Mouse (Mus musculus) olfactory bulb, adult 2 months (tissue): Measurements from ENCODE around the gene Mgrn1. TPM values are rescaled to one million over a fixed set of nuclear protein-coding genes. Genes with fewer than 3 reads are reported as not detected.

Experiments
- H3K27ac ChIP-seq: fragments of 200-500 bp; 2 replicates; pipeline ENCODE4 v1.5.1; 2012; ENCODE audit warnings: low read depth, low read length; ENCODE audit not compliant: insufficient read depth
- H3K4me1 ChIP-seq: fragments of 200-500 bp; 2 replicates; pipeline ENCODE4 v1.6.1; 2012; ENCODE audit warnings: low read length; ENCODE audit not compliant: control insufficient read depth, insufficient read depth
- H3K4me3 ChIP-seq: fragments of 200-500 bp; 2 replicates; pipeline ENCODE4 v1.5.1; 2012; ENCODE audit warnings: mild to moderate bottlenecking, low read depth, low read length, moderate library complexity; ENCODE audit not compliant: insufficient read depth
- CTCF ChIP-seq: fragments of 200-500 bp; IDR thresholded peaks from 2 replicates; pipeline ENCODE4 v1.5.1; 2012; ENCODE audit warnings: low read depth, mild to moderate bottlenecking, low read length, moderate library complexity; ENCODE audit not compliant: insufficient read depth
- POLR2A ChIP-seq: fragments of 200-500 bp; IDR thresholded peaks from 2 replicates; pipeline ENCODE4 v1.6.1; 2012; ENCODE audit warnings: mild to moderate bottlenecking, low read depth, low read length, moderate library complexity; ENCODE audit not compliant: insufficient read depth
- WGBS: fragments of 180-500 bp; shearing (Covaris S2); methylation state at CpG from one replicate; pipeline ENCODE4 v1.1.7; 2018; 5-methylcytosine and 5-hydroxymethylcytosine counted together
- polyA plus RNA-seq: library from polyadenylated mRNA; stranded (reverse); fragments of >200 nt; gene quantifications from 2 replicates; pipeline ENCODE4 v1.2.4, GENCODE M21; 2012; ENCODE audit warnings: low replicate concordance; ENCODE audit not compliant: missing spikeins, insufficient read depth, insufficient read length

Mgrn1 gene
- polyA plus RNA-seq, 1 experiment: not detected

GRCm38 (mm10) chr16:4978275-4979051 is 92.4 kb downstream of the Mgrn1 start:
- H3K27ac ChIP-seq: peak overlapping the region; percentile 40
- peaks cover 16% of the 10 kb centered on the region for H3K4me1 ChIP-seq
- H3K4me3 ChIP-seq: no peak overlapping the region
- 46% methylated on average over 5 of the region's 5 CpGs for WGBS
- TF ChIP-seq POLR2A: no peak
- TF ChIP-seq CTCF: no peak

GRCm38 (mm10) chr16:4979755-4980380 is 93.8 kb downstream of the Mgrn1 start:
- Histone ChIP-seq H3K4me3 (no peak overlapping the region), H3K4me1 (peaks cover 16% of the 10 kb centered on the region)
- no peak for TF ChIP-seq POLR2A
- TF ChIP-seq CTCF: peak; percentile 17; the same call in 1 of the 2 replicates

GRCm38 (mm10) chr16:4984717-4985116 is 98.7 kb downstream of the Mgrn1 start:
- TF ChIP-seq POLR2A: no peak
- no peak for TF ChIP-seq CTCF
- H3K4me1 ChIP-seq: peaks cover 3% of the 10 kb centered on the region; the same call in 1 of the 2 replicates
- 92% methylated on average over 12 of the region's 12 CpGs for WGBS
- H3K27ac ChIP-seq: no peak overlapping the region
- H3K4me3 ChIP-seq: no peak overlapping the region

More at GRCm38 (mm10) chr16:4979755-4980380, 93.8 kb downstream of the Mgrn1 start:
- H3K27ac ChIP-seq: no peak overlapping the region
- 76% methylated on average over 4 of the region's 4 CpGs for WGBS

Other genes starting within 250 kb of the Mgrn1 start
- gene Vasn, start 246.3 kb upstream of the Mgrn1 start, polyA plus RNA-seq: not detected in 2 replicates
- not detected in 2 replicates for gene Dnaja3, start 246.3 kb upstream of the Mgrn1 start, polyA plus RNA-seq
- not detected in 2 replicates for gene Coro7, start 206.5 kb upstream of the Mgrn1 start, polyA plus RNA-seq
- gene Nmral1, start 166.9 kb upstream of the Mgrn1 start, polyA plus RNA-seq: not detected in 2 replicates
- not detected in 2 replicates for gene Hmox2, start 159.9 kb upstream of the Mgrn1 start, polyA plus RNA-seq
- gene Cdip1, start 96.0 kb upstream of the Mgrn1 start, polyA plus RNA-seq: 128 TPM in 1 of 2 replicates, not detected in the other
- gene 4930562C15Rik, start 50.8 kb upstream of the Mgrn1 start, polyA plus RNA-seq: not detected in 2 replicates
- not detected in 2 replicates for gene Ubald1, start 5.9 kb upstream of the Mgrn1 start, polyA plus RNA-seq
- not detected in 2 replicates for gene Nudt16l1, start 52.5 kb downstream of the Mgrn1 start, polyA plus RNA-seq
- not detected in 2 replicates for gene Anks3, start 78.0 kb downstream of the Mgrn1 start, polyA plus RNA-seq
- not detected in 2 replicates for gene Sept12, start 111.6 kb downstream of the Mgrn1 start, polyA plus RNA-seq
- not detected in 2 replicates for gene Smim22, start 121.0 kb downstream of the Mgrn1 start, polyA plus RNA-seq
- not detected in 2 replicates for gene Rogdi, start 127.3 kb downstream of the Mgrn1 start, polyA plus RNA-seq
- 92.9 and 140 TPM in 2 replicates for gene Glyr1, start 163.6 kb downstream of the Mgrn1 start, polyA plus RNA-seq
- 47.7 and 78.4 TPM in 2 replicates for gene Ubn1, start 163.8 kb downstream of the Mgrn1 start, polyA plus RNA-seq
- gene Ppl, start 246.2 kb downstream of the Mgrn1 start, polyA plus RNA-seq: not detected in 2 replicates